Comparison of ENCODE assay signal across 8 mouse cellular contexts in the genomic region with DNA sequence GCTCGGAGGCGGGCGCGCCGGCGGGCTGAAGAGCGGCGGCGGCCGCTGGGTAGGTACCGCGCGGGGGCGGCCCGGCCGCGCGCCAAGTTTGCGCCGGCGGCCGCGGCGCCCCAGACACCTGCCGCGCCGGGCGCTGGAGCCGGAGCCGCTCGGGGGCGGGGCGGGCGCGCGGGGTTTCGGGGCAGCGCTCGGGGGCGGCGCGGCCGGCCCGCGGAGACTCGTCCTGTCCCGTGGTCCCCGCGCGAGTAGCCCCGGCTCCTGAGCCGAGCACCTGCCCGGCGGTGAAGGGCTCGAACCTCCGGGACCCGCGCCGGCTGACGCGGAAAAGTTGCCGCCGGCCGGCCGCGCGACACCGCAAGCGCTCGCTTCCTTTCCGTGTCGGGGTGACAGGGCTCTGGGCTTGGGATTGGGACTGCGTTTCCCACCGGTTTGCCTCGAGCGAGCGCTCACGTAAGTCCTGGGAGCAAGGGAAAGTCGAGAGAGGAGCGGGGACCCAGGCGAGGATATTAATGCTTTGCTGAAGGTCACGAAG.
DNase-seq lines count a peak whose midpoint lies in the region; ATAC-seq and TF ChIP-seq lines count a peak whose summit lies in the region.

No protein-coding gene starts in this region.

- 4% methylated on average over 68 of the region's 82 CpGs for WGBS in heart, adult 2 months
- 1% methylated on average over 46 of the region's 82 CpGs for WGBS in forebrain, embryonic 11.5 days
- under 1% methylated on average over 40 of the region's 82 CpGs for WGBS in intestine, embryonic 15.5 days
- under 1% methylated on average over 34 of the region's 82 CpGs for WGBS in midbrain, embryonic 11.5 days

- peak overlapping the region; percentile 80 for H3K4me2 ChIP-seq in forebrain, embryonic 11.5 days (ENCODE audit: low read depth, low read length, severe bottlenecking)
- H3K4me2 ChIP-seq in intestine, embryonic 15.5 days (replicated peaks): peak overlapping the region; percentile 85
- peak overlapping the region; percentile 58 for H3K4me2 ChIP-seq in midbrain, embryonic 11.5 days

- no peaks in the 10 kb centered on the region for H3K27me3 ChIP-seq in heart, adult 2 months (ENCODE audit: control insufficient read depth, insufficient read depth, low read length)
- peaks cover 3% of the 10 kb centered on the region; the same call in 1 of the 2 replicates for H3K27me3 ChIP-seq in forebrain, embryonic 11.5 days (ENCODE audit: control insufficient read depth, insufficient read depth, low read length)
- no peaks in the 10 kb centered on the region for H3K27me3 ChIP-seq in intestine, embryonic 15.5 days (replicated peaks)
- peaks cover 7% of the 10 kb centered on the region; the same call in 1 of the 2 replicates for H3K27me3 ChIP-seq in midbrain, embryonic 11.5 days (ENCODE audit: control insufficient read depth, insufficient read depth, low read length)

- H3K79me2 ChIP-seq in heart, adult 2 months (replicated peaks; ENCODE audit: control insufficient read depth, insufficient read depth, low read length): 0 out of 2 replicates have a peak, but pooled peaks cover 2% of the 10 kb centered on the region

- intact Hi-C loops in heart, adult 2 months (cut with DNase I): loop anchor here (2.0 to 5.0 kb wide), 2 partner anchors 61 to 142 kb away; partner anchors contain the start of genes Hectd2 and Pcgf5

- TF ChIP-seq POLR2A in heart, adult 2 months (IDR thresholded peaks at IDR 0.05; ENCODE audit: insufficient read depth, low read depth, low read length): no peak

- no peak for TF ChIP-seq CTCF in heart, adult 2 months (IDR thresholded peaks at IDR 0.05)

- peak overlapping the region; percentile 70 for H3K4me3 ChIP-seq in heart, adult 2 months
- peak overlapping the region; percentile 70 for H3K4me3 ChIP-seq in forebrain, embryonic 11.5 days (ENCODE audit: low read depth, low read length)
- peak overlapping the region; percentile 67 for H3K4me3 ChIP-seq in intestine, embryonic 15.5 days (replicated peaks)
- H3K4me3 ChIP-seq in midbrain, embryonic 11.5 days (ENCODE audit: low read depth, low read length): peak overlapping the region; percentile 72

- no peak for TF ChIP-seq EP300 in heart, adult 2 months (IDR thresholded peaks at IDR 0.05; ENCODE audit: insufficient read depth, low read depth, low read length)

- H3K9me3 ChIP-seq in forebrain, embryonic 11.5 days (ENCODE audit: control insufficient read depth, low read length): no peaks in the 10 kb centered on the region
- no peaks in the 10 kb centered on the region for H3K9me3 ChIP-seq in intestine, embryonic 15.5 days
- no peaks in the 10 kb centered on the region for H3K9me3 ChIP-seq in midbrain, embryonic 11.5 days (ENCODE audit: control insufficient read depth, low read length)

- H3K4me1 ChIP-seq in heart, adult 2 months (ENCODE audit: control insufficient read depth, insufficient read depth, low read length): peaks cover 4% of the 10 kb centered on the region
- no peaks in the 10 kb centered on the region for H3K4me1 ChIP-seq in forebrain, embryonic 11.5 days (replicated peaks; ENCODE audit: control insufficient read depth, insufficient read depth, low read length)
- H3K4me1 ChIP-seq in intestine, embryonic 15.5 days (replicated peaks): no peaks in the 10 kb centered on the region
- no peaks in the 10 kb centered on the region; the same call in 1 of the 2 replicates for H3K4me1 ChIP-seq in midbrain, embryonic 11.5 days (ENCODE audit: control insufficient read depth, insufficient read depth, low read length)

- H3K9ac ChIP-seq in heart, adult 2 months (ENCODE audit: low read depth, low read length): peak overlapping the region; percentile 89
- H3K9ac ChIP-seq in forebrain, embryonic 11.5 days (ENCODE audit: low read length): peak overlapping the region; percentile 72
- peak overlapping the region; percentile 67 for H3K9ac ChIP-seq in intestine, embryonic 15.5 days
- peak overlapping the region; percentile 77 for H3K9ac ChIP-seq in midbrain, embryonic 11.5 days (ENCODE audit: low read length)

- peak overlapping the region; percentile 78 for H3K27ac ChIP-seq in heart, adult 2 months
- no peak overlapping the region; the same call in 1 of the 2 replicates for H3K27ac ChIP-seq in forebrain, embryonic 11.5 days (ENCODE audit: low read depth, low read length)
- H3K27ac ChIP-seq in intestine, embryonic 15.5 days: peak overlapping the region; percentile 62
- no peak overlapping the region for H3K27ac ChIP-seq in midbrain, embryonic 11.5 days (ENCODE audit: low read depth, low read length)

- peak in 1 of 2 experiments; percentile 66 for DNase-seq in heart, adult 2 months
- DNase-seq in heart, adult 11 months: no peak
- peak; percentile 47 for DNase-seq in urinary bladder, adult 2 months (ENCODE audit: low spot score)
- no peak for DNase-seq in urinary bladder, postnatal 4 days (ENCODE audit: low spot score in 2 of 2)
- peak; percentile 68 for DNase-seq in forebrain, embryonic 11.5 days (ENCODE audit: low spot score)
- peak; percentile 91 for DNase-seq in midbrain, embryonic 11.5 days (ENCODE audit: low spot score, missing footprints)
- peak; percentile 15 for DNase-seq in yolk sac, embryonic 10.5 days (ENCODE audit: low spot score)

- peak; percentile 84 for ATAC-seq in forebrain, embryonic 11.5 days (replicated peaks; ENCODE audit: low FRiP score)
- no peak for ATAC-seq in intestine, embryonic 15.5 days
- no peak for ATAC-seq in midbrain, embryonic 11.5 days (ENCODE audit: low FRiP score)

- H3K36me3 ChIP-seq in heart, adult 2 months (ENCODE audit: control insufficient read depth, insufficient read depth, low read length): peaks cover 4% of the 10 kb centered on the region; the same call in 1 of the 2 replicates
- H3K36me3 ChIP-seq in forebrain, embryonic 11.5 days (ENCODE audit: control insufficient read depth, insufficient read depth, low read length): no peaks in the 10 kb centered on the region
- no peaks in the 10 kb centered on the region for H3K36me3 ChIP-seq in intestine, embryonic 15.5 days
- H3K36me3 ChIP-seq in midbrain, embryonic 11.5 days (ENCODE audit: control insufficient read depth, insufficient read depth, low read length): no peaks in the 10 kb centered on the region

Comparison
In these comparisons a context has a peak if more than half of its experiments do, and no peak if none do; other contexts are left out.
1. DNase-seq: peak in urinary bladder, adult 2 months (single experiment), forebrain, embryonic 11.5 days (single experiment), midbrain, embryonic 11.5 days (single experiment) and yolk sac, embryonic 10.5 days (single experiment); none in heart, adult 11 months (single experiment) and urinary bladder, postnatal 4 days (0 of 2).
2. H3K27ac ChIP-seq: peak in heart, adult 2 months (single experiment) and intestine, embryonic 15.5 days (single experiment); none in forebrain, embryonic 11.5 days (single experiment) and midbrain, embryonic 11.5 days (single experiment).
3. Peak in every context shown above with its lines, with median percentiles within 50 percentile points of each other: H3K4me3 ChIP-seq, H3K9ac ChIP-seq and H3K4me2 ChIP-seq.